Mouse (Mus musculus) embryo, embryonic 10 days (tissue): ENCODE results near the gene Bicc1.

Source experiments
- DNase-seq: peaks from one replicate; pipeline ENCODE4 v3.0.0-alpha.2; 2015; ENCODE audit warnings: low spot score

Bicc1 gene

DNA sequence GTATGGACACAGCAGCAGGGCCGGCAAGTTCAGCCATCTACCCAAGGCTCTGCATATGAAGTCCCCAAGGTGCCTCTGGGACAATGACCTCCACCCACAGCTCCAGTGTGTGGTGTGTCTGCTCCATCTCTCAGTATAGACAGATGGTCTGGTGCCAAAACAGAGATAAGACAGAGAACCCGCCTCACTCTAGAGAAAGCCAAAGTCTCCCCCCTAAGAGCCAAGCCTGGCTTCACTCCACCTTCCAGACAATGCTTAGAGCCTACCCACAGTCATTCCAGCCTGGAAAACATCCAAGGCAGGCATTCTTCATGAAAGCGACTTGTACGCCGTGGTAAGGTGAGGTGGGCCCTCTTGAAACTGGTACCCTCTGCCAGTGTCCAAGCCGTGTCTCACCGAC, 107.3 kb downstream of the Bicc1 start:
- no peak for DNase-seq

DNA sequence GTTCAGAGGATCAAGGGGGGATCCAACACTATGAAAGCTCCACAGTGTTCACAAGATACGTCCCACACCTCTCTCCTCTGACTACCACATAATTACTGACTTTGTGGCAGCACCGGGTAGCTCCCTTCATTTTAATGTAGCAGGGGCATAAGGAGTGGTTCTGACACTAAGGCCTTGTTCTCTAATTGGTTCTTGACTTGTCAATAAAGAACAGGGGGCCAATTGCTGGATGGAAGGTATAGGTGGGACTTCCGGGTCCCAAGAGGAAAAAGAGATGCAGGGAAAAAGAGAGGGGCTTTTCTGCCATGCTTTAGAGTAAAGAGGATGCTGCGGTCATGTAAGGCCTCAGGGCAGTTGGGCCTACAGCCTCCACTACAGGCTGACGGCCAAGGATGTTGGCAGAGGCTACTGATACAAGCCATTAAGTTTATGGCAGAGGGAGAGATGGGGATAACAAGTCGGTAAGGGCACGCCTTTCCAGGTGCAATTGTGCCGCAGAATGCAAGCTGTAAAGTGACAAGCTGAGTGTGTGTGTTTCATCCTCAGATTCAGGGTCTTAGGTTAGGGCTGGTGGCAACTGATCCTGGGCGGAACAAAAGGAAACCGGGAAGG, 108.7 kb downstream of the Bicc1 start:
- DNase-seq: no peak

DNA sequence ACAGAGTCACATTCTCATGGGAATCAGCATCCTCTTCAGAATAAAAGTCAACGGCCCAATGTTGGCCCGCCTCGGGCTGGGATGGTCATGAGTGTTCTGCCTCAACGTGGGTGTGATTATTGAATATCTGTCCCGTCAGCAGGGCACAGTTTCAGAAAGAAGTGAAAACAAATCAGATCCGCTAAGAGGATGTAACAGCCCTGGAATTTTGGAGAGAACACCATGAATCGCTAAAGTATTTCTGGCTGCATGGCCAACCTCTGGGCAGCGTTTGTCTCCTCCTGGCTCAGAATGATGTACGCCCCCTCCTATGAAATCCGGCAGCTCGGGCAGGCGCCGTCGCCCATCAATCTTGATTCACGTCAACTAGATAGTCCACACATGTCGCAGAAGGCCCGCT, 110.2 kb downstream of the Bicc1 start:
- DNase-seq: peak; percentile 18

DNA sequence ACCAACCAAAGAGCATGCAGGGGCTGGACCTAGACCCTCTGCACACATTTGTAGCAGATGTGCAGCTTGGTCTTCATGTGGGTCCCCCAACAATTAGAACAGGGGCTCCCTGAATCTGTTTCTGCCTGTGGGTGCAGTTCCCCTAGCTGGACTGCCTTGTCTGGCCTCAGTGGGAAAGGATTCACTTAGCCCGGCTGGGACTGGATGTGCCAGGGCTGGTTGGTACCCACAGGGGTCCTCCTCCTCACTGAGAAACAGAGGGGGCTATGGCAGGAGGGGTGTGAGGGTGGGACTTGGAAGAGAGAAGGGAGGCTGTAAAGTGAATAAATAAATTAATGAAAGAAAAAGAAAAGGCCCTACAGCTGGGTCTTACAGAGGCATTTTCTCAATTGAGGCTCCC, 115.1 kb downstream of the Bicc1 start:
- no peak for DNase-seq

DNA sequence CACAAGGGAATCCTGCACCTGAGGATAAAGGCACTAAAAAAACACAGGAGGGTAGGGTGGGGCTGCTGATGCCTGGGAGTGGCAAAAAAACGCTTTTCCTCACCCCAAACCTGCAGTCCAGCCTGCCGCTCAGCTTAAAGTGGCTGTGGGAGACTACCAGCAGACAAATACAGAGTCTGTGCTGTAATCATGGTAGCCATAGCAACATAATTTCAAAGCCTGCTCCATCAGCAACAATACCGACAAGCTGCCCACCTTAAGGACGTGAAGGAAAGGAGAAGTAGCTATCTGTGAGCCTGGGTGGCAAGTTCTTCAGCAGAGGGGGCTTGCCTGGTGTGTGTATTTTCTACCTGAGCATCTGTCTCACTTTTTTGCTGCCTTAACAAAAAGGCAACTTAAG, 117.6 kb downstream of the Bicc1 start:
- DNase-seq: no peak

DNA sequence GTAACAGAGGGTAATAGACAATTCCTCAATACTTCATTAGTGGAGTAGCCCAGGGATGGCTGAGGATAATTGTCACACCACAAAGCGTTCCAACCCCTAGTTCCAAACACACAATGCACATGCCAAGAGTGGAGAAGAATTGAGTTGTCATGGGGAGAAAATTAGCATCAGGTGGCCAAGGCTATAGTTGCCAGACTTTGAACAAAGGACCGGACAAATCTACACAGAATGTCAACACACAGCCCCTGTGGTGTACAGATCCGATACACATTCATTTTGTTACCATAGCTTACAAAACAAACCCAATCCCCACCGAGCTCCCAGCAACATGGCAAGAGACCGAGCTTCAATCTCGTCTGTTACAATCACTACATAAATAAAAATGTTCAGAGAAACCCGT, 123.0 kb downstream of the Bicc1 start:
- no peak for DNase-seq

DNA sequence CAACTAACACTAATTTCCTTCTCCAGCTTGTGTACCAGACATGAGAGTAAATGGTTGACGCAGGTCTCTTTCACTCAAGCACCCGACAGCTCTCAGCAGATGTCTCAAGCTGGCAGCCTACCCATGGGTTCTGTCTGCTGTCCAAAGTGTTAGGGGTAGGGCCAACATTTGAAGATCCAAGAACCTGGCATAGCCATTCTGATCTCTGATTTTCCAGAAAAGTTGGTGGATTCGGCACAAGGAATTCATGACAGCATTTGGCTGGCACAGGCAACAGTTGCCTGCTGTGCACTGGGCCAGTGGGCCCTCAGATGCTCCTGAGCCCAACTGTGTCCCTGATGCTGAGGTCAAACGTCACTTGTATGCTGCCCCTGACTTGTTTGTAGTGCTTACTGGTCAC, 130.5 kb downstream of the Bicc1 start:
- no peak for DNase-seq

DNA sequence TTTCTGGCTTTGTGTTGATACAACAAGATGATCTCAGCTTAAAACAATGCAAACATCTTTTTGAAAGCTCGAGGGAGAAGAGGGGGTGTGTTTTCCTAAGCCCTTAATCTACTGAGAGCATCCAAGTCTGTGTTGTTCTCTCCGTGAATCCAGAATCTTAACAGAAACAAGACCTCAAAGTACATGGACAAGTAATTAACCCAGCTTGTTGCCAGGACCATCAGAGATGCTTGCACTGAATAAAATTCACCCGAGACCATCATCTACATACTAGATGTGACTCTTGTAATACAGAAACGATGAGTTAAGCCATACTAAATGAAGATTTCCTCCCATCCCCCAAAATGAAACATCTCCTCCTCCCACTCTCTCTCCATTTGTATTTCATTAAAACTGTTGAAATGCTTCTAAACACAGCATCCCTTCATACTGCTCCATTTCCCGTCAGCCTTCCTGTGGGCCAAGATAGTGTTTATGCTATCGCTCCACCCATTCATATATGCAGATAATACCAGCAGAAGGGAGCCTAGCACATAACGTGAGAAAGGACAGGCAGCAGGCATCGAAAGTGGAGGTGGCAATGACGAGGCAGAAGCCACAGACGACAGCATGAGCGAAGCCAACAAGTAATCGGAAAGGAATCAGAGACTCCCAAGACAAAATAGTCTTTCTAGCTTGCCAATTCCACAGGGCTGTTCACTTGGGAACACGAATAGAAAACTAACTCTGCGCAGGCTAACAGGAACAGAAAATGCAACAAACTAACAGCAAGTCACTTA, 131.2 kb downstream of the Bicc1 start:
- no peak for DNase-seq

DNA sequence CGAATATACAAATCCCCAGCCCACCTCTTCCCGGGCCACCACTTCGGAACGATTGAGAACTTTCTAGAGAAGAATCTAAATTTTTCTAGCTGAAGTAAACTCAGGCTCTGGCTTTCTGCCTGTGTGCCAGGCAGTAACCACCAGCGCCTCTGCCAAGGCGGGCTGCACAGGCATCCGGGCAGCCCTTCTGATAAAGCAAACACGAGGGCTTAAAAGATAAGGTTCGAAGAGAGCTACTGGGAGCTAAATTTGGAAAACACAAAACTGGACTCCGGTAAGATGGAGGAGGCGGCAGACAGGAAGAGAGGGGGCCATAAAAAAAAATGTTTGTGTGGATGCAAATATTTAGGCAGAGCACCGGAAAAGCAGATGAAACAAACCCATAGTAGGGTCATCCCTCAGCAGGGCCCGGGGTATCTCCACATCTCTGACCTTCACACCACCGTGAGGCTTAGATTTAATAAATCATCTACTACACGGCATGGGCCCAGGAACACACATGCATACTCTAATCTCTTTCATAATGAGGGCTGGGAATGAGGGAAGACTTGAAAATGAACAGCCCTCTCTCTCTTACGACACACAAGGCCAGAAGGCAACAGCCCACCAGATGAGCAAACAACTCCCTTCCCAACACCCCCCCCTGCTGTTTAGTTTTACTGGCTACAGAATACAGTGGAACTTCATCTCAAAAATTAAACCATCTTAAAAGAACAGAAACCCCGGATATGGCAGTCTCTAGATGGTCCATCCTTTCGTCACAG, 134.2 kb downstream of the Bicc1 start:
- DNase-seq: no peak

DNA sequence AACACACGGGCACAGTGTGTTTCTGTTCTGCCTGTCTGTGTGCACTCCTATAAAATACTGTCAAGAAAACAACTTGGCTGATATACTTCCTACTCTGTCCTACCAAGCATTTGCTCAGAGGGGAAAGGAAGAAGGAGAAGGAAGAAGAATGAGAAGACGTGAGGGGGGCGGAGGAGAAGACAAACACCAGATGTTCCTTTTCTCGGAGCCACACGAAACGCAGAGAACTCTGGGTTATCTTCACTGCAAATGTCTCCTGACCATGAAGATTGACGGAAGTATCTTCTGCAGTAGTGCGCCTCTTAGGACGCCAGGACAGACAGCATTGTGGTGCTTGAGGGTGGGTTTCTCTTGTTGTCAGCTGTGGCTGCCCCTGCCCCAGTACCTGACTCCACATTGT, 134.8 kb downstream of the Bicc1 start:
- DNase-seq: no peak

DNA sequence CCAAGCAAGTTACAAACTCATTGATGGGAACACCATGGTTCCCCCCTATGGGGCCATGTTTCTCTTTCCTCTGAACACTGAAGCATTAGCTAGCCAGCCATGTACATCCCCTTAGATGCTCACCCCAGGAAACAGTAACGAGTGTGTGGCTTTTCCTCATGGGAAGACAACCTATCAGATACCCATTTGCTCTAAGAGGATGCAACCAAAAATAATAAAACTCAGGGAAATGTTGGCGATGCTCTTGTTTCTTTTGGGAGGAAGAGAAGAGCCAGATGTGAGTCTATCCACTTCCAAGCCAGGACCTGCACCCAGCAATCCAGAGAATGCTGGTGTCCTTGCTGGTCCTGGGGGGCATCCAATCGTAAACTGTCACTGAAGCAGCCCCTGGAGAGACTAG, 136.0 kb downstream of the Bicc1 start:
- no peak for DNase-seq

DNA sequence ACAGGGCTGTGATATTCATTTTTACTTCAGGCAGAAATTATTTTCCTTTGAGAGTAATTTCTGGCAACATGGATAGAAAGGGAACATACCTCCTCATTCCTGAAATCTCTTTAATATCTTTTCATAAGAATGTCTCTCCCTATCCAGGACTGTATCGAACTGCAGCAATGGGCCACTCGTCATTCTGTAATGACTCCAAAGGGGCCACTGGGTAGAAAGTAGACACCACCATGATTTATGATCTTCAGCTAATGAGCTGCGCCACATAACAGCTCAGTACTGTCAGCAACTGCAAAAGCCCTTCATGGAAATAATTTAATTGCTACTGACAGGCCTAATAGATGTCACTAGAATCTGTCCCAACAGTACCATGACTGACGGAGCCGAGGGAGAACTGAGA, 139.0 kb downstream of the Bicc1 start:
- DNase-seq: no peak

DNA sequence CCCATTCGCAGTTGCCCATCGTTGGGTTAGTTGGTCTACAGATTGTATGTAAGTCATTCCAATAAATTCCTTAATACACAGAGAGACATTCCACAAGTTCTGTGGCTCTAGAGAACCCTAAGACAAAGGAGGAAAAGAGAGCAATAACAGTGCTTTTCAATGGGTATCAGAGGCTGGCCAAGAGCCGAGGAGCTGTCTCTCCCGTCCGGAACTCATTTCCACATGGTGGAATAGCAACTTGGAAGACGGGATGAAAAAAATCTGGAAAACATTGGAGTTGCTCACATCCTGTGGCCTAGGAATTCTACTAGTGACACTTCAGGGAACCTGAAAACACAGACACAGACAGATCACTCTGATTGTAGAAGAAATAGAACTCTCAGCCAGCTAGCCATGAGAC, 139.7 kb downstream of the Bicc1 start:
- no peak for DNase-seq

DNA sequence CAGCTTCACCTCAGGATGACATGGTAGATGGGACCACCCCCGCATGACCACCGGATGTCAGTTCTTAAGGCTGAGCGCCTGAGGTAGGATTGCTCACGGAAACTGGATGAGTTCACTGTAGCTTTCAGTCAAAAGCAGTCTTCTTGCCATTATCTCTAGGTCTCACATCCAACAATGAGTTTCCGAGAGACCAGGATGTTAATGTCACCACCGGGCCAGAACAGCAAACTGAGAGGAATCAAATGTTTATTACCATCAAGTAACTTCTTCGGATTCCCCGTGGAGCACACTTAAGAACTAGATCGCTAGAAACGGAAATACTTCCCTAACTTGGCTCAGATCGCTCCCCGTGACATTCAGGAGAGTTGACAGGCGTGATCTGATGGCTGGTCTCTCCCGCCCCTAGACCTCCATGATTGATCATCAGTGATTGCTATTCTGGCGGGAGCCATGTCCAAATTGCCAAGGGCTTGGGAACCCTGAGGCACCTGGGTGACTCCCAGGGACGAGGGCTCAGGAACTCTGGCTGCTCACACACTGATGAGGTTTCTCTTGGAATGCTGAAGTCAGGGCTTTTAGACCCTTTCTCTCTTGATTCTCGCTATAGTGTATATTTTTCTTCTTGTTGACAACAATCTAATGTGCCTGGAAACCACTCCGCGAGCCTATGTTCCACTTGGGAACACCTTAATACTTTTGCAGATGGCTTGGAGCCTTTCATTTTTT, 149.6 kb downstream of the Bicc1 start:
- DNase-seq: no peak

DNA sequence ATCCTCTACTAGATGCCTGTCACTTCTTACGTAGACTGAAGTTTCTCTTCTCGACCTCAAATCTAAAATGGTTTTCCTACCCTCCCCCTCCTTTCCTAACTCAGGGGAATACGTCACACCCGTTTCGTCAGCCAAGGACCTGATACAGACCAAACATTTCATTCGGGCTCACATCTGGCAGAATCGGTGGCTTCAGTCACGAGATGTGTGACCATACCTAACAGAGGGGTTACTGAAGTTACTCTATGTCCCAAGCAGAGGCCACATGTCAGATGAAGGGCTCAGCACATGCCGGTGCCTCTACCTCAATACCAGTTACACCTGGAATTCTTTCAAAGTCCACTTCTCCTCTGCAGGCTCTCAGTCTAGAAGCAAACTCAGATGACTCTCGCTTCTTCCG, 150.8 kb downstream of the Bicc1 start:
- DNase-seq: no peak

DNA sequence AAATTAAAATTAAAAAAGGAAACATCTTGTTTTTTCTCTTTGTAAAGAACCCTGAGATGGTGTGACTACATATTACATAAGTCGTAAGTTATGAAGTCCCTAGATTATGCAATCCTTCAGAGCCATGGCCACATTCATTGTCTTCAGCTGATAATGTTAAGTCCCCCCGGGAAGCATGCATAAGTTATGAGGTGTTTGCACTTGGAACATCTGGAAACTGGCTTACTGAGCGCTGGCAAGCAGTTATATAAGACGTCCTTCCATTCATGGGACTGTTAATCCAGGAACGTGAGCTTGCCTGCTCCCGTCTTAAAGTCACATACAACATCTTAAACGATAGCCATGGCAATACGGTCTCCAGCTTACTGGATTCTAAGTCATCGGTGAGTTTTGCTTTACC, 151.5 kb downstream of the Bicc1 start:
- peak; percentile 12 for DNase-seq

DNA sequence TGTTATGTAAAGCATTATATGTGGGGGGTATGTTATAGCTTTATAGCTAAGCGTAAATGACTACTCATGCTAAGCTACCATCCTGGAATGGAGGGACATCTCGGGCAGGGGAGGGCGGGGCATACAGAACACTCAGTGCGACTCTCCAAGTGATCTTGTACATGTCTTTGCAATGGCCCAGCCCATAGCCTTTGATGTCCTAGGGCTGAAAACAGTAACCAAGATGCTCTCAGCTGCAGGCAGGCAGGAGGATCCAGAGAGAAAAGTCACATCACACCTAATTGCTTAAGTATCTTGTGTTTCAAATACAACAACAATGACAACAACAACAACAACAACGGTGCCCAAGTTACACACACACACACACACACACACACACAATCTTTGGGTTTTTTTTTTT, 152.0 kb downstream of the Bicc1 start:
- no peak for DNase-seq

DNA sequence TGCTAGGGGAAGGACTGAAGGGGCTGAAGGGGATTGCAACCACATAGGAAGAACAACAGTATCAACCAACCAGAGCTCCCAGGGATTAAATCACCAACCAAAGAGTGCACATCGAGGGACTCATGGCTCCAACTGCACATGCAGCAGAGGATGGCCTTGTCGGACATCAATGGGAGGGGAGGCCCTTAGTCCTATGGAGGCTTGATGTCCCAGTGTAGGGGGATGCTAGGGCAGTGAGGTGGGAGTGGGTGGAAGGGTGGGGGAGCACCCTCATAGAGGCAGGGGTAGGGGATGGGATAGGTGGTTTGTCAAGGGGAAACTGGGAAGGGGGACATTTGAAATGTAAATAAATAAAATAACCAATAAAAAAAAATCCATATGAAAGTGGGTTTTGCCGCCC, 152.5 kb downstream of the Bicc1 start:
- DNase-seq: no peak

DNA sequence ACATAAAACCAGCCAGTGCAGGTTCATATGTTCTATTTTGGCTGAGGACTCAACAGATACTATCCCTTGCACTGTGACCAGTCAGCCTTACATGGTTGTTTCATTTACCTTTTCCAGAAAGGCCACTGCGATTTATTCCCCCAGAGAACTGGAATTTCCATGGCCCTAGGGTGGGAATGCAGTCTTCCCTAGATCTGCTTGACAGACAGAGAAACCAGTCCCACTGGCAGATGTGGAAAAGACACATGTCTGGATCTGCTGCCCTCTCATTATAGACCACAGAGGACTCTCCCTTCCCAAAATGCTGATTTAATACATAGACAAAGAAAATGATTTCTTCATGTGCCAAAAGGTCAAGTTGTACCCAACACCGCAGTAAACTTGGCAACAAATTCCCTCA, 156.6 kb downstream of the Bicc1 start:
- no peak for DNase-seq

DNA sequence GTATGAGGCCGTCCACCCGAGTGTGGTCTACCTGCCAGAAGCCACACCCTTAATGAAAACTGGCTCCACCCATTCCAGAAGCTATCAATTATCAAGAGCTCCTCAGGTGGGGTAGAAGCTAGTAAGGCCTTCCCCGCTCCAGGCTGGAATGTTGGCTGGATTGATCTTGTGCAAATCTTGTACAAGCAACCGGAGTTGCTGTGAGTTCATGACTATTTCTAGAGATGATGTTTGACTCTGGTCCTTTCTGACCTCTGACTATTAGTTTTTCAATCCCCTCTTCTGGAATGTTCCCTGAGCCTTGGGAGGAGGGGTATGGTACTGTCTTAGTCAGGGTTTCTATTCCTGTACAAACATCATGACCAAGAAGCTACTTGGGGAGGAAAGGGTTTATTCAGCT, 157.3 kb downstream of the Bicc1 start:
- no peak for DNase-seq

DNA sequence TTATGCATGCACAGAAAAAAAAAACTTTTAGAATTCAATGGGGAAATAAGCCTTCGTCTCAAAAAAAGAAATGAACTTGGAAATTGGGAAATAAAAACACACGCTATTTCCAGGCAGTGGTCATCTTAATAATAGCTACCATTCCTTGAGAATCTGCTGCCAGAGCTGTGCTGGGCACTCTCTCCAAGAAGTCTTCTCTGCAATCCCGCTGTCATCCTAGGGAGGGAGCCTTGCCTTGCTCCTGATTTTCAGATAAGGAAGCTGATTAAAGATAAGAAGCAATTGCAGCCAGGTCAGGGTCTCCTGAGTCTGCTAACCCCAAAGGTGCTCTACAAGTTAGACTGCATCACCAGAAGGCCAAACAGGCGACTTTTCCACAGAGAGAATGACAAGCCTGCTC, 161.4 kb downstream of the Bicc1 start:
- DNase-seq: peak; percentile 27

DNA sequence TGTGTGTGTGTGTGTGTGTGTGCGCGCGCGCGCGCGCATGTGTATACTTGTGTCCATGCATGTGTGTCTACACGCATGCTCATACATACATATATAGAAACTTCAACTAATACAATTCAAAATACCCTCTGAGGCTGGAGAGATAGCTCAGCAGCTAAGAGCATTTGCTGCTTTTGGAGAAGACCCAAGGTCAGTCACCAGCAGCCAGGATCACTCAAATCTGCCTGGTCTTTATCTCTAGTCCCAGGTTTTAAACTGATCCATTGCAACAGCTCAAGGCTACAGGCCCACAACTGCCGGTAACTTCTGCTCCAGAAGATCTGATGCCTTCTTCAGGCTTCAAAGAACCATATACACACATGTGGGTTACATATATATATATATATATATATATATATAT, 163.4 kb downstream of the Bicc1 start:
- DNase-seq: no peak

DNA sequence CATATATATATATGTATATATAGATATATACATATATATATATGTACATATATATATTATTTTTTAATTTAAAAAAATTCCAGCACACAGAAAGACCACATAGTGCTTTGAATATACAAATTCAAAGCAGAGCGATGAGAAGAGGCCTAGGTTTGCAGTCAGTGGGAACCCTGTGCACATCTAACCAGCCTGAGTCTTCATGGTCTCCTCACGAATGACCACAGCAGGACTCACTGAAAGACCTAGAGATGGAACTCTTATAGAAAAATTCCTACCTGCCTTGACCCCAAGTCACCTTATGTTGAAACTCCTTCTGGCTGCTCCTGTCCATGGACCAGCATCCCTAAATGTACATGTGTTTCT, 165.4 kb downstream of the Bicc1 start:
- DNase-seq: no peak
